Mouse (Mus musculus) ES-Bruce4 (cell line): Measurements from ENCODE around the gene Vmn1r122. TPM values are rescaled to one million over a fixed set of nuclear protein-coding genes. Genes with fewer than 3 reads are reported as not detected.
"Not testable (repeated sequence)": the region's sequence is repeated elsewhere in the genome, so short reads cannot be mapped to it uniquely, and the experiment has no call there.

Source experiments
- H3K27ac ChIP-seq: 2 replicates; pipeline ENCODE4 v1.5.1; 2012; ENCODE audit warnings: low read length, inconsistent platforms; ENCODE audit not compliant: insufficient read depth
- H3K27me3 ChIP-seq: 2 replicates; pipeline ENCODE4 v1.6.1; 2012; ENCODE audit warnings: mild to moderate bottlenecking, low read length, inconsistent platforms; ENCODE audit not compliant: control insufficient read depth, poor library complexity, insufficient read depth, severe bottlenecking
- H3K36me3 ChIP-seq: 2 replicates; pipeline ENCODE4 v1.6.1; 2012; ENCODE audit warnings: inconsistent platforms, mild to moderate bottlenecking, low read length, moderate library complexity; ENCODE audit not compliant: control insufficient read depth, poor library complexity, insufficient read depth, severe bottlenecking
- H3K4me1 ChIP-seq: one replicate; pipeline ENCODE4 v1.8.1; 2011; ENCODE audit warnings: low read length; ENCODE audit not compliant: control insufficient read depth, insufficient read depth
- H3K4me3 ChIP-seq: 2 replicates; pipeline ENCODE4 v1.5.1; 2011; ENCODE audit warnings: low read depth, mild to moderate bottlenecking, low read length
- H3K9ac ChIP-seq: 2 replicates; pipeline ENCODE4 v1.6.1; 2012; ENCODE audit warnings: low read depth, mild to moderate bottlenecking, inconsistent platforms; ENCODE audit not compliant: poor library complexity, severe bottlenecking
- H3K9me3 ChIP-seq: replicated peaks from 2 replicates; pipeline ENCODE4 v1.6.1; 2012; ENCODE audit warnings: mild to moderate bottlenecking, low read length, inconsistent platforms; ENCODE audit not compliant: control insufficient read depth, poor library complexity, insufficient read depth, severe bottlenecking
- polyA plus RNA-seq: library from polyadenylated mRNA; stranded (reverse); fragments of >200 nt; gene quantifications from 2 replicates; pipeline ENCODE4 v1.2.4, GENCODE M21; 2011; ENCODE audit warnings: low read depth; ENCODE audit not compliant: missing spikeins, insufficient read depth, insufficient read length

Gene Vmn1r122
- not detected in 2 replicates for polyA plus RNA-seq

GRCm38 (mm10) chr7:21134028-21134427 is at the start of gene Vmn1r122:
Gene Vmn1r122 (minus strand): TSS chr7:21134128.
- not testable (repeated sequence) for H3K9ac ChIP-seq, H3K27ac ChIP-seq, H3K4me1 ChIP-seq, H3K27me3 ChIP-seq, H3K4me3 ChIP-seq, H3K9me3 ChIP-seq, H3K36me3 ChIP-seq

- not testable (repeated sequence) for H3K9ac ChIP-seq, H3K27me3 ChIP-seq, H3K4me1 ChIP-seq, H3K27ac ChIP-seq, H3K9me3 ChIP-seq, H3K4me3 ChIP-seq, H3K36me3 ChIP-seq
Observed at GRCm38 (mm10) chr7:21161885-21162284, 28.0 kb upstream of the Vmn1r122 start, which contains the start of gene Vmn1r123. Gene Vmn1r123 (plus strand): TSS chr7:21162185.

GRCm38 (mm10) chr7:21098413-21098812 is 35.5 kb downstream of the Vmn1r122 start, which contains the start of gene Vmn1r121:
Gene Vmn1r121 (minus strand): TSS chr7:21098513.
- not testable (repeated sequence) for H3K36me3 ChIP-seq, H3K4me1 ChIP-seq, H3K4me3 ChIP-seq, H3K27me3 ChIP-seq, H3K27ac ChIP-seq, H3K9ac ChIP-seq, H3K9me3 ChIP-seq

Other genes with a start within 250 kb of the Vmn1r122 start
- gene Vmn1r118, start 221.8 kb downstream of the Vmn1r122 start, polyA plus RNA-seq = not detected in 2 replicates
- not detected in 2 replicates for gene Vmn1r119, start 121.7 kb downstream of the Vmn1r122 start, polyA plus RNA-seq
- gene Vmn1r120, start 80.3 kb downstream of the Vmn1r122 start, polyA plus RNA-seq = not detected in 2 replicates
- not detected in 2 replicates for gene Vmn1r121, start 35.6 kb downstream of the Vmn1r122 start, polyA plus RNA-seq
- not detected in 2 replicates for gene Vmn1r123, start 28.1 kb upstream of the Vmn1r122 start, polyA plus RNA-seq
- not detected in 2 replicates for gene Gm5157, start 56.3 kb upstream of the Vmn1r122 start, polyA plus RNA-seq
- gene Vmn1r124, start 126.5 kb upstream of the Vmn1r122 start, polyA plus RNA-seq = not detected in 2 replicates
- not detected in 2 replicates for gene Vmn1r125, start 138.1 kb upstream of the Vmn1r122 start, polyA plus RNA-seq
- gene Vmn1r126, start 167.3 kb upstream of the Vmn1r122 start, polyA plus RNA-seq = not detected in 2 replicates
- gene Vmn1r127, start 185.7 kb upstream of the Vmn1r122 start, polyA plus RNA-seq = not detected in 2 replicates
- not detected in 2 replicates for gene Vmn1r128, start 215.2 kb upstream of the Vmn1r122 start, polyA plus RNA-seq
- gene Vmn1r129, start 227.2 kb upstream of the Vmn1r122 start, polyA plus RNA-seq = not detected in 2 replicates